Mouse (Mus musculus) brain, embryonic 14.5 days (tissue): ENCODE results near the gene Fbxw9. TPM values are rescaled to one million over a fixed set of nuclear protein-coding genes. Genes with fewer than 3 reads are reported as not detected.

Source experiments
- DNase-seq: peaks from one replicate; pipeline ENCODE4 v3.0.0-alpha.2; 2011; ENCODE audit warnings: low read depth
- CTCF ChIP-seq: fragments of 200-500 bp; IDR thresholded peaks from 2 replicates; pipeline ENCODE4 v1.5.1; 2012; ENCODE audit warnings: inconsistent platforms, mild to moderate bottlenecking, moderate library complexity, borderline replicate concordance; ENCODE audit not compliant: insufficient read depth, insufficient read length; ENCODE audit errors: extremely low read depth
- POLR2A ChIP-seq: fragments of 200-500 bp; IDR thresholded peaks from 2 replicates; pipeline ENCODE4 v1.6.1; 2012; ENCODE audit warnings: mild to moderate bottlenecking, inconsistent platforms, borderline replicate concordance; ENCODE audit not compliant: poor library complexity, insufficient read depth, insufficient read length, severe bottlenecking; ENCODE audit errors: extremely low read depth
- polyA plus RNA-seq: library from polyadenylated mRNA; depleted of rRNA; stranded (reverse); fragments of >200 nt; gene quantifications from 2 replicates; pipeline ENCODE4 v1.2.3, GENCODE M21; 2012; rRNA removed

The Fbxw9 gene
- 102 and 128 TPM in 2 replicates for polyA plus RNA-seq

DNA sequence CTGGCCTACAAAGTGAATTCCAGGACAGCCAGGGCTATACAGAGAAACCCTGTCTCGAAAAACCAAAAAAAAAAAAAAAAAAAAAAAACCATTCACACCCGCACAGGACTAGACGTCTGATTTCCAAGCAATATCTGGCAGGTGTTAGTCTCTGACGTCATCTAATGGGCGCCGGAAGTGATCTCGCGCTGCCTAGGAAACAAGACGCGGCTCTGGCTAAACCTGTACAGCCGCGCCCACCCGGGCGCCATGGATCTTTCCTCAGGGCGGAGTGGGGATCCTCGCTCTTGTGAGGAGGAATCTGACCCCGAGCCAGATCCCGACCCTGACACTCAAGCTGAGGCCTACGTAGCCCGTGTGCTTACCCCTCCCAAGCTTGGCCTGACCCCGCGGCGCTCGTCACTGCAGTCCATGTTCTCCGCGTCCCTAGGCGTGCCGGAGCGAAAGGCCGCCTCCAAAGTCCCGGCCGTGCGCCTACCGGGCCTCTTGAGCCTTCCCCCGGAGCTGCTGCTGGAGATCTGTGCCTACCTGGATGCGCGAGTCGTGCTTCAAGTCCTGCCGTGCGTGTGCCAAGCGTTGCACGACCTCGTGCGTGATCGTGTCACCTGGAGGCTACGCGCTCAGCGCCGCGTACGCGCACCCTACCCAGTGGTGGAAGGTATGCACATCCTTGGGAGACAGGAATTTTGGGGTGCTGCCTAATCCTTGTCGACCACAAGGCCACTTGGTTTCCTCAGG is at the start of gene Fbxw9:
Gene Fbxw9 (plus strand): TSS at position 177 of the 738 bp plus-strand sequence.
- DNase-seq: peak; percentile 98

DNA sequence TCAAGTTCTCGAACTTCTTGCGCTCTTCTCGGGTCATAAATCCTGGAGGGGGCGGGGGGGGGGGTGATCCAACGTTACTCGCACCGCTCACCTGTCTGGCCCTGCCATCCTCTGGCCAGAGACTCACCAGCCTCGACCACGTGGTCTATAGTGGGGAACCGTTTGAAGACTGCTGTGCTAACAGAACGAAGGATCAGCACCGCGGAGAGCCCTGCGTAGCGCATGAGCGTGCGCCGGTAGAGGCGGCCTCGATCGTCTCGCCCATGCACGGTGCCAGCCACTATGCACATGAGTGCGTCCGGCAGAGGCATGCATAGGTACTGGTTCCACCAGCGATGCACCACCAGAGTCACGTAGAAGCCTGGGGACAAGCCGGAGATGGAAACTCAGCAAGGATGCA is 48.6 kb upstream of the Fbxw9 start:
- DNase-seq: no peak
- TF ChIP-seq POLR2A (no peak), CTCF (no peak)

More for the DNA sequence above, at the start of gene Fbxw9:
- TF ChIP-seq POLR2A (0 out of 2 replicates have a peak, but pooled peaks have one; percentile 25), CTCF (no peak)

DNA sequence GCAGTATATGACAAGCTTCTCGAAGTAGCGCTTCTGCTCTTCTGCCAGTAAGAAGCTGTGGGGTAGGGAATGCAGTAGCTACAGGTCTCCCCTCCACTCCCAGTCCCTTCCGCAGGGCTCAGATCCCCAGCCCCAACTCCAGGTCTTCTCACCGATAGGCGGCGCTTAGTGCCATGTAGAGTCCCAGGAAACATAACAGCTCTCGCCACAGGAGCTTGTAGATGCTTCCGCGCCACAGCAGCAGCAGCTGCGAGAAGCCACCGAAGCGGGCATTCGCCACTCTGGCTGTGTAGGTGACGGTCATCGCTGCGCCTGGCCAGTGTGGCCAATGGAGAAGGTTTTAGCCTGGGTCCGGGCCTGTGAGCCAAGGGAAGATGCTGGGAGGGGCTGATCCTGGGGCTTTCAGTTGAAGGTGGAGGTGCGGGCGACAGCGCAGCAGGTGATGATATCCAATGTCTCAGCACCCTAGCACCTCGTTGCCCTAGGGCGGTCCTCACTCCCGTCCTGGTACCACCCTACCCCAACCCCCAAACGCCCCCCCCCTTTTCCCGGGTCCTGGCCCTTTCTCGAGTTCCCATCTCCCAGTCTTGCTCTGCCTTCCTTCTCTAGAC is 46.5 kb upstream of the Fbxw9 start:
- DNase-seq: peak; percentile 88

DNA sequence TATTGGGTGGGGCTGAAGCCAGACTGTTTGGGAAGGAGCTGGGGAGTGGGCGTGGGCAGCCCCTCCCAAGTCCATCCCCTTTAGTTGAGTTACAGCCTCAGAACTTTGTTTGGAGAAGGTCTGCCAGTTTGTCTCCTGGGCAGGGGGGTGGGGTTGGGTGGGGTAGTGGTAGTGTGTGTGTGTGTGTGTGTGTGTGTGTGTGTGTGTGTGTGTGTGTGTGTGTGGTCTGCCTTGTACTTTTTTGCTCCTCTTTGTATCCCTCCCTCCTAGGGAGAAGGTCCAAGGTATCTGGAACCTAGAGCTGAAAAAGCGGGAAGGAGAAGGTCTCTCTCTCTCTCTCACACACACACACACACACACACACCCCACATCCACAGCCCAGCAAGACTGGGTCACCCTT is 45.4 kb upstream of the Fbxw9 start, which contains the start of gene Best2:
Gene Best2 (minus strand): TSS at position 101 of the 400 bp plus-strand sequence.
- no peak for TF ChIP-seq CTCF
- TF ChIP-seq POLR2A: no peak
- no peak for DNase-seq

More for the DNA sequence above, 46.5 kb upstream of the Fbxw9 start:
- peak; percentile 72 for TF ChIP-seq CTCF
- no peak for TF ChIP-seq POLR2A

DNA sequence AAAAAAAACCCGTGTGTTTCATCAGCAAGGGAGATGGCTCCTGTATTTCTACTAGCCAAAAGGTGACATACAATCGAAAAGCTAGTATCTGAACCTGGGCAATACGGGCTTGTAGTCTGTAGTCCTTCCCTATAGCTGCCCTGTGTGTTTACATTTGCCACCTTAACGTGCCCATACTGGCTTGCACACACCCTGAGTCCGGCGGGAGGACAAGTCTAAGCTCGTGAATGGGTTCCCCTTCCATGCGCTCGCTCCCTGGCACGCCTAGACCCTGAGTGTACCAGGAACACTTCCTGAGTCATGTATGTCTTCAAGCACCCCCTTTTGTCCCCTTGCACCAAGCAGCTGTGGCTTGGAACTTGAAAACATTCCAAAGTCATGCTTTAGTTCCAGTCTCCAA is 43.1 kb upstream of the Fbxw9 start:
- DNase-seq: no peak
- TF ChIP-seq POLR2A (no peak), CTCF (no peak)

DNA sequence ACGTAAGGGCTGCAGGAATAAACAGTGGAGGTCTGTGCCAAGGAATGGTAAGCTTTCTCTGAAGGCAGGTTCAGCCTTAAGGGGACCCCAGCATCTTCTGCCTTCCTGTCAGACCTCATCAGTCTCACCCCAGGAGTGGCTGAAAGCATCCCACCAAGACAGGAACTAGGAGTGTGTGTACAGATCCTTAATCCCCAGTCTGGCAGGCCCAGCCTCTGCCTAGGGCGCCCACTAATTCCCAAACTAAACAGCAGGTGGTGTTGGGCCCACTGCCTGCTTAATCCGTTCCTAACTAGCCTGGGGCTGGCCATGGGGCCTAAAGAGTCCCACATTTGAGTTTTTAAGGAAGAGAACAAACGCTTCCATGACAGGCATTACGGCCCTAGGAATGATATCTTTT is 42.6 kb upstream of the Fbxw9 start:
- no peak for DNase-seq
- TF ChIP-seq POLR2A: no peak

DNA sequence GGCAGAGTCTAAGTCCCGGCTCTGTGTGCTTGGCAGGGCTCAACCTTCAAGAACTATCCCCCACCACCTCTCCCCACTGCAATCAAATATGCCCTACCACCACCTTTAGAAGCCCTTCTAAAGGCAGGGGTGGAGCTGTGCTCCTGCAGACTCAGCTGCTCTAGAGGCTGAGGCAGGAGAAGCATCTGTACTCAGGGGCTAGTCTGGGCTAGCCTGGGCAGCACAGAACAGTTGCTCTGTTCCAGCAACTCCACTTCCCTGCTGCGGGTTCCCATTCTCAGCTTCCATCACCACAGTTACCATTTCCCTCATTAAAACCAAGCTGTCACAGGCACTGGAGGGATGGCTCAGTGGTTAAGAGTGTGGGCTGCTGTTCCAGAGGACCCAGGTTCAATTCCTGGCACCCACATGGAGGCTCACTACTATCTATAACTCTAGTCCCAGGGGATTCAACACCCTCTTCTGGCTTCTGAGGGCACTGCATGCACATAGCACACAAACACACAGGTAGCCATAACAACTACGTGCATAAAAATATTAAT is 38.3 kb upstream of the Fbxw9 start:
- TF ChIP-seq POLR2A: no peak
- DNase-seq: no peak

DNA sequence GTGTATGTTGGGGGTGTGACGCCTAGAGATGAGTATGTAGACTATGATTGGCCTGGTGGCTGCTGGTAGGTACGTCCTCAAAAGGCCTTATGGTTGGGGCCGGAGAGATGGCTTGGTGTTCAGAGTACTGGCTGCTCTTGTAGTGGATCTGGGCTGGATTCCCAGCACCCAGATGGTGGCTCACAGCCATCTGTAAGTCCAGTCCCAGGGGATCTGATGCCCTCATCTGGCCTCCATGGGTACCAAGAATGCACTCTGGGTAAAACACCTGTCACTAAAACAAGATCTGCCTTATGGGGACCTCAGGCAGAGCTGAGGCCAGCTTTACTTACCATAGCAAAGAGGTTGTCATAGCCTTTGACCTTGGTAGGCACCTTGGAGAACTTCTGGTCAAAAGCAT is 36.0 kb upstream of the Fbxw9 start:
- no peak for DNase-seq
- TF ChIP-seq POLR2A (no peak), CTCF (no peak)

DNA sequence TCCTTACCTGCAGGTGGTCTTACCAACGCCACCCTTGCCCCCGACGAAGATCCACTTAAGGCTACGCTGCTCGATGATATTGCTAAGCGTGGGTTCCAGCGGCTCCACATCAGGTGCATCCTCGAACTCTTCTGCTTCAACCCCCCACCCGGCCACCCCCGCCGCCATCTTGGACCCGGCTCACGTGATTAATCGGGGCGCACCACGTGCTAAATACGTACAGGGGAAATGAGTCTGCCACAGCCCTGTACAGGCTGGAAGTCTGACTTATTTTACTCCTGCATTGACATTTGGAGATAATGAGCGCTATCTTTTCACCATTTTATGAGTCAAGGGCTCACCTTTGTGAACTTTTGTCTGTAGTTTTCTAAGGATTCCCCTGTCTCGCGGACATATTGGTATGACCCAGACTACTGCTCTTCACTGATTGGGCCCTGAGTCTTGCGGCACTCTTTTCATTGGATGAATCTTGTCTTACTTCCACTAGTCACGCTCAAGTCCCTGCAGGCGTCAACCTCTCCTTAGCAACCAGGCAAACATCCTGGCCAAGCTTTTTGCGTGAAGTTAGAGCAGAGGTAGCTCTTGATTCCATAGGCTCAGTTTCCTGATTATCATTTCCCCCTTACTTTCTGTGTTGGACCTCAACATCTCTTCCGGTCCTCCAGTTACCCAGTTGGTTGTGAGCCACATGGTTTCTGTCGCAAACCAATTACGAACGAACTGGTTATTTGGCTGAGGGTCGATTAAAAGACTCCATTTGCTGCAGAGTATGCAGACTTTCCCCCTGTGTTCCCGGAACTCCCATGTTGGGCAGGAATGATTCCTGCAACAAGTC is 34.5 kb upstream of the Fbxw9 start, which contains the start of gene Asna1:
Gene Asna1 (minus strand): TSS at position 184 of the 835 bp plus-strand sequence.
- DNase-seq: peak; percentile 98
- TF ChIP-seq CTCF: no peak
- TF ChIP-seq POLR2A: peak; percentile 31; the same call in 1 of the 2 replicates

DNA sequence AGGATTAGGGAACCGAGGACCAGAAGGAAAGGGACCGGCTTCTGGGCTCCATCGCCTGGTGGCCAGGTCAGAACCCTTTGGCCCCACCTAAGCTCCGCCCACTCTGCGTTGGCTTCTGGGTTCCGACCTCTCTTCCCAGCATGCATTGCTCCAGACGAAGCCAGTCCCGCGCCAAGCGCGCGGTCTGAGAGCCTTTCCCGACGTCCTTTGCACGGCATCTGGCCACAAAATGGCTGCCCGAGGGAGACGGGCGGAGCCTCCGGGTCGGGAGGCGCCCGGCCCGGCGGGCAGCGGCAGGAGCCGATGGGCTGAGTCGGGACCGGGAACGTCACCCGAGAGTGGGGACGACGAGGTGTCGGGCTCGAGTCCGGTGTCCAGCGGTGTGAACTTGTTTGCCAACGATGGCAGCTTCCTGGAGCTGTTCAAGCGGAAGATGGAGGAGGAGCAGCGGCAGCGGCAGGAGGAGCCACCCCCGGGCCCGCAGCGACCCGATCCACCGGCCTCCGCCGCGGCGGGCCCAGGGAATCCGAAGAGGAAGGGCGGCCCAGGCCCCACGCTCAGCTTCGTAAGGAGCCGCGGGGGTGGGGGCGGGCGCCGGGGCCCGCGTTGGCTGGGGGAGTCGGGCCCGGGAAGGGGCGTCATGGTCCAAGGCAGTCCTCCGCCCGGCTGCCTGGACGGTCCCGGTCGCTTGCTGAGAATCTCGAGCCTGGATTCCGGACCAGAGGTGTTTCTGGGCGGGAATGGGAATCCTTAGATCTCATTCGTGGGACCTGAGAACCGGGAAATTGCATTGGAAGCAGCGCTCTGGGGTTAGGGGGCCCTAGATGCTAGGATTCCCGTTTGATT is 33.0 kb upstream of the Fbxw9 start, which contains the start of gene Trir:
Gene Trir (plus strand): TSS at position 154 of the 846 bp plus-strand sequence.
- TF ChIP-seq CTCF (no peak), POLR2A (peak; percentile 96)
- peak; percentile 97 for DNase-seq

DNA sequence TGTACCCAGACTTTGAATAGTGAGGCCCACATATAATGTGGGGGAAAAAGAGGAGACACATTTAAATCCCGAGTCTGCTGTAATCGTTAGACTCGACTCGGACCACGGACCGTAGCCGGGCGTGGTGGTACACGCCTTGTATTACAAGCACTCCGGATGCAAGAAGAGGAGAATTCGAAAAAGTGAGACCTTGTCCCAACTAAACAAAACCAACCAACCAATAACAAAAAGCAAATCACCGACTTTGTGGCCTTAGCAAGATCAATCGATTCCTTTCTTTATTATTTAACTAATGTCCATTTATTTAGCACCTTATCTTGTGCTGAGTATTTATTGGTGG is 32.4 kb upstream of the Fbxw9 start:
- TF ChIP-seq POLR2A (no peak), CTCF (no peak)
- peak; percentile 30 for DNase-seq
